ENCODE assay signal across 8 mouse cellular contexts in the genomic region with DNA sequence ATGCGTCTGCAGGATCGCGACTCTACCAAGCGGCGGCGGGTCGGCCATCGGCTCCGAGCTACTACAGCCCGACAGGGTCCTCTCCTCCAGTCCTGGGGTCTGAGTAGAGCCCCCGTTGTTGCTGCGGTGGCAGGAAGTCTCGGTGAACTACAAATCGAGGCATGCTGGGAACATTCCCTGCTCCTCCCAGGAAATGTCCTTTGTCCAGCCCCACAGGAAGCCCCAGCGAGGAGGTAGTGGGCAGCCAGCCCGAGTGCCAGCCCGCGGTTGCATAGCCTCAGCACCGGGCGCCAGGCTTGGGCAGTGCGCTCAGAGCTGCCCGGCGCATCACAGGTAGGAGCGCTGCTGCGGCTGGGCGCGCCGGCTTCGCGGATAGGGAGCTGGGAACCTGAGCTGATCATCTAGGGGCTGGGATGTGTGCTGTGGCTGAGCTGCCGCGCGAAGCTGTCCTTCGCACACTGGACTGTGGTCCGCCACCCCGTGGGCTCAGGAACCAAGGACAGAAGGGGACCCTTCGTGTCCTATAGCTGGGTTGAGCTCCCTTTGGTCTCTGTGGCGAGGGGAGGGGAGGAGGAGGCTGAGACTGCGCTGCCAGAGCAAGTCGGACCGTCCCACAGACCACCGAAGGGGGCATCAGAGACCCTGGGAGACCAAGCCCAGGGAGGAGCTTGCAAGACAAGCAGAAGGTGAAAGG. TPM values are rescaled to one million over a fixed set of nuclear protein-coding genes. Genes with fewer than 3 reads are reported as not detected.
A peak's percentile ranks its signal among the peaks of the same experiment; 100 is the strongest.
DNase-seq lines count a peak whose midpoint lies in the region; ATAC-seq lines count a peak whose summit lies in the region.

TSS of gene Zfp697 (plus strand) at position 216 of the 694 bp plus-strand sequence.

- peak; percentile 92 for ATAC-seq in hindbrain, embryonic 11.5 days (ENCODE audit: low FRiP score)
- peak; percentile 89 for ATAC-seq in lung, embryonic 15.5 days (ENCODE audit: borderline replicate concordance, extremely low read depth, low FRiP score, low TSS enrichment)

- peak within 1 kb of the TSS; percentile 90 for H3K4me3 ChIP-seq in hindbrain, embryonic 11.5 days (ENCODE audit: low read depth, low read length)
- H3K4me3 ChIP-seq in lung, embryonic 15.5 days: peak within 1 kb of the TSS; percentile 61

- WGBS in hindbrain, embryonic 11.5 days: under 1% methylated on average over 42 of the region's 42 CpGs
- WGBS in lung, embryonic 15.5 days: 1% methylated on average over 42 of the region's 42 CpGs

- H3K36me3 ChIP-seq in hindbrain, embryonic 11.5 days (ENCODE audit: control insufficient read depth, insufficient read depth, low read length): no peaks in the 10 kb centered on the region
- H3K36me3 ChIP-seq in lung, embryonic 15.5 days: no peaks in the 10 kb centered on the region

- H3K9ac ChIP-seq in hindbrain, embryonic 11.5 days (ENCODE audit: low read depth, low read length): peak within 1 kb of the TSS; percentile 97
- H3K9ac ChIP-seq in lung, embryonic 15.5 days: peak within 1 kb of the TSS; percentile 66

- no peaks in the 10 kb centered on the region for H3K9me3 ChIP-seq in hindbrain, embryonic 11.5 days (ENCODE audit: control insufficient read depth, low read length)
- H3K9me3 ChIP-seq in lung, embryonic 15.5 days: no peaks in the 10 kb centered on the region

- H3K4me1 ChIP-seq in hindbrain, embryonic 11.5 days (replicated peaks; ENCODE audit: control insufficient read depth, insufficient read depth, low read length): no peaks in the 10 kb centered on the region
- peaks cover 19% of the 10 kb centered on the region for H3K4me1 ChIP-seq in lung, embryonic 15.5 days

- peak within 1 kb of the TSS; percentile 73 for H3K4me2 ChIP-seq in hindbrain, embryonic 11.5 days (replicated peaks; ENCODE audit: low read depth, low read length)
- peak within 1 kb of the TSS; percentile 88 for H3K4me2 ChIP-seq in lung, embryonic 15.5 days

- H3K27ac ChIP-seq in hindbrain, embryonic 11.5 days (ENCODE audit: low read depth, low read length): peak within 1 kb of the TSS; percentile 87
- H3K27ac ChIP-seq in lung, embryonic 15.5 days: peak within 1 kb of the TSS; percentile 49

- DNase-seq in WW6 (ENCODE audit: low read depth, low spot score) (peak; percentile 50), MN1 (ENCODE audit: low spot score) (no peak)
- DNase-seq in cerebellum, postnatal 10 days: peak; percentile 95 to 96
- DNase-seq in frontal cortex, postnatal 25 days (ENCODE audit: low spot score in 2 of 2): peak; percentile 48 to 76
- peak; percentile 86 for DNase-seq in hindbrain, embryonic 11.5 days (ENCODE audit: low spot score)
- peak; percentile 83 for DNase-seq in layer of hippocampus, adult 9-11 months
- DNase-seq in ovary, postnatal 10 days (ENCODE audit: low spot score): peak; percentile 57

- no peaks in the 10 kb centered on the region for H3K27me3 ChIP-seq in hindbrain, embryonic 11.5 days (ENCODE audit: control insufficient read depth, insufficient read depth, low read length)
- no peaks in the 10 kb centered on the region for H3K27me3 ChIP-seq in lung, embryonic 15.5 days

RNA-seq across cellular contexts. Expression of gene Zfp697, which starts in this region (rescaled TPM):
- polyA plus RNA-seq in hindbrain, embryonic 11.5 days (2014; fragmentation: Nextera tagmentation; extraction: Ambion mirVana): 12.2 and 15.5 TPM in 2 replicates
- 7.9 and 8.0 TPM in 2 replicates for polyA plus RNA-seq in lung, embryonic 15.5 days (2015; fragmentation: Nextera tagmentation; extraction: Ambion mirVana)
